Mouse (Mus musculus): Measurements from ENCODE around the gene Hmcn2. TPM values are rescaled to one million over a fixed set of nuclear protein-coding genes. Genes with fewer than 3 reads are reported as not detected.

The Hmcn2 gene
- total RNA-seq, 2 experiments from 2014 or later, result 1.7 to 2.9 TPM

- no peak for DNase-seq
Measured at GRCm38 (mm10) chr2:31458989-31459936, 145.0 kb downstream of the Hmcn2 start.

GRCm38 (mm10) chr2:31460025-31460571 lies 145.9 kb downstream of the Hmcn2 start:
- peak; percentile 69 for DNase-seq

DNA sequence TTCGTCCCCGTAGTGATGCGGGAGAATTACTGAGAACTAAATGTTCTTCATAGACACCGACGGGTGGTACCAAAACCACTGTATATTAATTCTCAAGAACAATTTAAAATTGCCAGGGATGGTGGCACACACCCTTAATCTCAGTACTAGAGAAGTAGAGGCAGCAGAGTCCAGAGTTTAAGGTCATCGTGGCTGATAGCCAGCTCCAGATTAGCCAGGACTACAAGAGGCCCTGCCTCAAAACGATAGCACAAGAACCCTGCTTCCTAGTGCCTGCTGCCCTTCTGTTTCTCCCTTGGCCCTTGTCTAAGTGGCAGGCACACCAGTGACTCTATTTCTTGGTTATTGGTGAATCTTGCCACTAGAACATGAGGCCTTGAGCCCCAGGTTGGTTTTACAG lies 146.7 kb downstream of the Hmcn2 start:
- no peak for DNase-seq

DNA sequence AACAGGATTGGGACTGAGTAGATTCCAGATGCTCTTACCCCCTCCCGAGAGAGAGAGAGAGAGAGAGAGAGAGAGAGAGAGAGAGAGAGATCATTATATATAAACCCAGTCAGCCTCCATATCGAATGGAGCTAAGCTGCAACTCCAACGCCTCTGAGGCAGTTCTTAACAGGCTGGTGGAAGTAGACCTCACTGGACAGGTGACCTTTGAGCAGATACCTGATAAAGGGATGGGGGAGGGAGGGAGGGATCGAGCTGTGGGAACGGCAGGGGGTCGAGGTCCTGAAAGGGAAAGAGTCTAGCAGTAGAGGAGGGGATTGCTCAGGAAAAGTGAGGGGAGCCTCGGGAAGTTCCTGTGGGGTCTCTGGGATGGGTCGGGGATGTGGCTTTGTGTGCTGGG lies 147.8 kb downstream of the Hmcn2 start:
- no peak for DNase-seq

- DNase-seq, result no peak
Measured at GRCm38 (mm10) chr2:31463253-31463652, 149.0 kb downstream of the Hmcn2 start.

GRCm38 (mm10) chr2:31463696-31464528 lies 149.7 kb downstream of the Hmcn2 start:
- no peak for DNase-seq

DNA sequence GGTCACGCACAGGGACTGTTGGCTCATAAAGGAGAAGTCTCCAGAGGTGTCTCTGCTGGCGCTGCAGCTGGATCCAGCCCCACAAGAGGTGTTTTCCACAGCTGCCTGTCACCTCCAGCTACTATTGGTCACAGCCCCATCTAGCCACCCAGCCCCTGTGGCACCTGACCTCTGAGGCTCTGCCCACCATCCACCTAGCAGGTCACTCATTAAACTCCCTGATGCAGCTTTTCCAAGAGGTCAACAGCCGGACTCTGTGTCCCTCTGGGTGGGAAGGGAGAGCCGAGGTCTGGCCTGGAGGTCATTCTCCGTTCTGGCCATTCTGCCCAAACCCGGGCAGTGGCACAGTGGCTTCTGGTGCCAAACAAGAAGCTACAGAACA lies 150.3 kb downstream of the Hmcn2 start:
- DNase-seq, result no peak

DNA sequence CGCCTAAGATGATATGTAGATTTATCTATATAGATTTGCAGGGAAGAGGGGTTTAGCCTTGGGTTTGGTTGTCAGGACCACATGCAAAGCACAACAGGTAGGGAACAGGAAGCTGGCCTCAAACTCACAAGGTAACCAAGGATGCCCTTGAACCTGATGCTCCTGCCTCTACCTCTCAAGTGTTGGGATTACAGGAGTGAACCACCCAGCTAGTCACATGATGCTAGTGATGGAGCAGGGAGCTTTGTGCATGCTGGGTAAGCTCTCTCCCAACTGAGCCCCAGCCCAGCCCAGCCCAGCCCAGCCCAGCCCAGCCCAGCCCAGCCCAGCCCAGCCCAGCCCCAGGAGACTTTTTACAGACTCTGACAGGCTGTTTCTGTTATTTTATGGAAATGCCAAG lies 153.2 kb downstream of the Hmcn2 start:
- DNase-seq, result no peak

GRCm38 (mm10) chr2:31468857-31469256 lies 154.6 kb downstream of the Hmcn2 start:
- DNase-seq, result no peak

GRCm38 (mm10) chr2:31469480-31469879 lies 155.3 kb downstream of the Hmcn2 start:
- DNase-seq, result no peak

GRCm38 (mm10) chr2:31469931-31470682 lies 155.9 kb downstream of the Hmcn2 start, which contains the start of gene Ass1:
Gene Ass1 (plus strand): TSS chr2:31470207.
- peak; percentile 64 for DNase-seq

DNA sequence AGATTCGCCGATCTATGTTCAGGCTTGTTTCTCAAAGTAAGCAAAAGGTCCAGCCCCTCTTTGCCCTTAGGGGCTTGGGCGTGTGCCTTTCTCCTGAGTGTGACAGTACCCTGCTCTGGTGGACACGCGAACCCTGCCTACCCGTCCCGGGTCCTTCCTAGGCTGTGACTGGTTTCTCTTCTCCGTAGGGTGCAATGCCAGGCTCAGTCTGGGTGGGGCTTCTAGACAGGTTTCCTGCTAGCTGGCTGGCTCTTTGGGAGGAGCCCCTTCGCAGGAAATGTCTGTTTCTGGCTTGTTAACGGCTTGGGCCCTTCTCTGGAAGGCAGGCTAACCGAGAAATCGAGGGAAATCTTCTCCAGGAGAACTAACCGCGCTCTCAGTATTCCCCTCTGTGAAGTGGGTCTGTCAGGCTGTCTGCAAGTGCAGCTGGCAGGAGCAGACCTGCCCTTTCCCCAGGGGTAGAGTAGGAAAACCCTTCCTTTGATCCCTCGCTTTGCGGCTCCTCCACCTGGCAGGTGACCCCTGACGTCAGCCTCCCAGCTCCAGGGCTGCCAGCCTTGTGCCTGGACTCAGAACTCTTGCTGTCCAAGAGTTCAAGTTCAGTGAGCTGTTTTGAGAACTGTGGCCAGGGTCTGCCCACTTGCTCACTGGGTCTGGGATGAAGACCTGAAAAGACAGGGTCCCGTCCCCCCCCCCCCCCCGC lies 156.6 kb downstream of the Hmcn2 start:
- DNase-seq, result peak; percentile 33

DNA sequence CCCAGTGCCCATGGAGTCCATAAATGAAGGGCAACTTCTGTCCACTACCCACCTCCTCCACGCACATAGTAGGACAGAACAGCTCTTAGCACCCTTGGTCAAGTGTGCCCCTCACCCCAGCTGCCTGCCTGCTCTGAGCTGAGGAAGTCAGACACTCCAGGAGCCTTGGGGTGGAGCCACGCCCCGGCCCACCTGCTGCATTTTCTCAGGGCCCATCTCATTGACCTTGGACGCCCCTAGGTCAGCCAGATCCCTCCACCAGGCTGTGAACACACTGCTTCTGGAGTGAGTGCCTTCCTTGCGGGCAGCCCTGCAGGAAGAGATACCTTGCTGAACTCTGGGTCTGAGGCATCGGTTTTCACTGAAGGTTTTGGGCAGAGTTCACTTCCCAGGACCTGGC lies 157.4 kb downstream of the Hmcn2 start:
- DNase-seq, result no peak

GRCm38 (mm10) chr2:31472406-31473065 lies 158.3 kb downstream of the Hmcn2 start:
- DNase-seq, result peak; percentile 73

DNA sequence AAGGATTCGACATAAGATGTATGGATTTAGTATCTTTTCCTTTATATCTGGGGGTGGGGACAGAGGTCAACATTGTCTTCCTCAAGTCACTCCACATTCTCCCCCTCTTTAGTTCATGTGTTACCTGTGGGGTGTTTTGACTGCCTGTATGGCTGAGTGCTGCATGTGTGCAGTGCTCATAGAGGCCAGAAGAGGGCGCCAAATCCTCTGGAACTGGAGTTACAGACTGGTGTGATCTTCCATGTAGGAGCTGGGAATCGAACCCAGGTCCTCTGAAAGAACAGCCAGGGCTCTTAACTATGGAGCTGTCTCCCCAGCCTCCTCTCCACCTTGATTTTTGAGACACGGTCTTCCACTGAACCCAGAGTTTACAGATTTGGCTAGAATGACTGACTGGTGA lies 159.7 kb downstream of the Hmcn2 start:
- no peak for DNase-seq

GRCm38 (mm10) chr2:31474686-31475085 lies 160.5 kb downstream of the Hmcn2 start:
- no peak for DNase-seq

GRCm38 (mm10) chr2:31476107-31476820 lies 162.0 kb downstream of the Hmcn2 start:
- no peak for DNase-seq

DNA sequence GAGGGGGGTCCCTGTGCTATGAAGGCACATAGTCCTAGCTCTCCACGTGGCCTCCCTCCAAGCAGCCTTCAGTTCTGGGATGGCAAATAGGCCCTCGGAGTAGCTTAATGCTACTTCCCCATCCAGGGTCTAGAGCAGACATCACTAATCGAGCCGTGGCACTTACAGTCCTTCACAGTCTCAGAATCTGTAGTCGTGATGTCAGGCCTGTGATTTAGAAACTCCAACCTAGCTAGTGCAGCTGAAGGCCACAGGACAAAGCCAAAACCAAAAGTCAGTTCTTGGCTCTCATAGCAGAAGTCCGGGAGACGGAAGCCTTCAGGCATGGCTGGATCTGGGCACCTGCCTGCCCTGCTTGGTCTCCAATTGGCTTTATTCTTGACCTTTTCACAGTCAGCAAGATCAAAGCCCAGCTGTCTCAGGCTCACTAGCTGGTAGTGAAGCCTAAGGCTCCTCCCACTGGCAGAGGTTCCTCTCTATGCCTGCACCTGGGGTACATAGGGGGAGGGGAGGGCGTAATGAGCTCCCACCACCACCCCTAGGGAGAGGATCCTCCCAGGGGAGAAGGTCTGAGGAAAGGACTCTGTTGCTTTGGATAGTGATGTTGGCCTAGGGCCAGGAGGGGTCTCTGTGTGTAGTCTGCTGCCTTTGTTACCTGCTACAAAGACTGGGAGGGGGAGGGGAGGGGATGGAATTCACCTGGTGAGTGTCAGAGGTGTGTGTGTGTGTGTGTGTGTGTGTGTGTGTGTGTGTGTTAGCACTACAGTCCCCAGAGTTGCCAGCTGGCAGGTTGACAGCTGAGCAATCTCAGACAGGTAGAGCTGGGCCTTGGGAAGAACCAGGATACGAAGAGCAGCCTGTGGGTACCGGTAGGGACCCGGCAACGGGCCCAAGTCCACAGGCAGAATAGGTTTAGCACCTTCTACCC lies 163.3 kb downstream of the Hmcn2 start:
- no peak for DNase-seq

DNA sequence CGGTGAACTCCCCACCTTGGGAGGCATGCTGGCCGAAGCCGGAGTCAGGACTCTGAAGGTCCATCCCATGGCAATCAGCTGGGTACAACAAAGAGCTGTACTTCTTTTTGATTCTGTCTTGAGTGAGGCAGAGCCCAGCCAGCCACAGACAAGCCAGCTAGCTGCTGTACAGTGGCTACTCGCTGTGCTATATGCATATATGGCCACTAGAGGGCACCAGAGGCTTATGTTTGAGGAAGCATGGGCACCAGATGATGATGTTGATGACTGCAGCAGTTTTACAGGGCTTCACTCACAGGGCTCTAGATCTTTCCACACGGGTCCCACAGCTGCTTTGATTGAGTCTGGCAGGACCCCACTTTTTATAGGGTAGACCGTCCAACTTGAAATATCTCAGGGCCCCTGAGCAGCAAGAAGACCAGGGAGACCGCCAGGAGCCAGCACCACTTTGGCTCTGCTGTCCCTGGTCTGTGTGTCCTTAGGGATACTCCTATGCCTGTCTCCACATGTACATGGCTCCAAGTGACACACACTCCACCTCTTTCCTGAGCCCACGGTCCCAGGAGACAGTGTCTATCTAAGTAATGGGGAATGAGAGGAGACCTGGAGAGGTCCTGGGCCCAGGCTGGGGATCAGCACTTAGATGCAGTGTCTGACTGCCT lies 168.8 kb downstream of the Hmcn2 start:
- peak; percentile 91 for DNase-seq
